Mouse (Mus musculus) liver, embryonic 12.5 days (tissue): ENCODE measurements around the gene Zkscan17. TPM values are rescaled to one million over a fixed set of nuclear protein-coding genes. Genes with fewer than 3 reads are reported as not detected.
A peak's percentile ranks its signal among the peaks of the same experiment; 100 is the strongest.

ENCODE experiments used
- ATAC-seq: fragments of 200-750 bp; cut with Nextera tagmentation; 2 replicates; pipeline ENCODE4 v1.8.0; 2017; ENCODE audit warnings: moderate number of reproducible peaks, mild to moderate bottlenecking, moderate library complexity
- H3K27ac ChIP-seq: fragments of 300-500 bp; sonication (generic); 2 replicates; pipeline ENCODE4 v1.5.1; 2016; ENCODE audit warnings: mild to moderate bottlenecking
- H3K27me3 ChIP-seq: fragments of 300-500 bp; sonication (generic); replicated peaks from 2 replicates; pipeline ENCODE4 v1.6.1; 2016; ENCODE audit warnings: mild to moderate bottlenecking, moderate library complexity
- H3K36me3 ChIP-seq: fragments of 300-500 bp; sonication (generic); 2 replicates; pipeline ENCODE4 v1.6.1; 2016; ENCODE audit warnings: mild to moderate bottlenecking, moderate library complexity
- H3K4me1 ChIP-seq: fragments of 300-500 bp; sonication (generic); 2 replicates; pipeline ENCODE4 v1.6.1; 2016
- H3K4me2 ChIP-seq: fragments of 300-500 bp; sonication (generic); 2 replicates; pipeline ENCODE4 v1.6.1; 2016; ENCODE audit warnings: mild to moderate bottlenecking, moderate library complexity
- H3K4me3 ChIP-seq: fragments of 300-500 bp; sonication (generic); 2 replicates; pipeline ENCODE4 v1.5.1; 2016; ENCODE audit warnings: mild to moderate bottlenecking, moderate library complexity
- H3K9ac ChIP-seq: fragments of 300-500 bp; sonication (generic); 2 replicates; pipeline ENCODE4 v1.6.1; 2016; ENCODE audit warnings: mild to moderate bottlenecking, moderate library complexity
- H3K9me3 ChIP-seq: fragments of 300-500 bp; sonication (generic); replicated peaks from 2 replicates; pipeline ENCODE4 v1.6.1; 2016; ENCODE audit warnings: mild to moderate bottlenecking, moderate library complexity
- WGBS: fragments of 180-500 bp; shearing (Covaris S2); methylation state at CpG from one replicate; pipeline ENCODE4 v1.1.7; 2016; ENCODE audit not compliant: insufficient replicate concordance; 5-methylcytosine and 5-hydroxymethylcytosine counted together
- polyA plus RNA-seq: library from polyadenylated mRNA; unstranded; fragments of >200 nt; fragmentation: Nextera tagmentation; extraction: Ambion mirVana; gene quantifications from 2 replicates; pipeline ENCODE4 v1.2.1, GENCODE M21; 2016

The Zkscan17 gene
- polyA plus RNA-seq, 1 experiment from 2014 or later, result 9.1 TPM

- WGBS, result 51% methylated on average over 6 of the region's 6 CpGs
- peaks cover 90% of the 10 kb centered on the region for H3K36me3 ChIP-seq
These were observed 29.8 kb downstream of the Zkscan17 start for GRCm38 (mm10) chr11:59496672-59497310.

GRCm38 (mm10) chr11:59486222-59486621, 40.3 kb downstream of the Zkscan17 start:
- no peak overlapping the region for H3K27ac ChIP-seq
- WGBS, result 74% methylated on average over 8 of the region's 8 CpGs
- no peak overlapping the region for H3K4me2 ChIP-seq
- no peaks in the 10 kb centered on the region for H3K9me3 ChIP-seq
- ATAC-seq, result no peak
- no peaks in the 10 kb centered on the region for H3K4me1 ChIP-seq
- no peak overlapping the region for H3K4me3 ChIP-seq
- no peaks in the 10 kb centered on the region for H3K27me3 ChIP-seq
- peaks cover 54% of the 10 kb centered on the region for H3K36me3 ChIP-seq
- H3K9ac ChIP-seq, result no peak overlapping the region

More at GRCm38 (mm10) chr11:59496672-59497310, 29.8 kb downstream of the Zkscan17 start:
- Histone ChIP-seq H3K4me1 (no peaks in the 10 kb centered on the region), H3K27ac (no peak overlapping the region), H3K4me3 (no peak overlapping the region), H3K9ac (no peak overlapping the region), H3K9me3 (no peaks in the 10 kb centered on the region), H3K4me2 (no peak overlapping the region), H3K27me3 (no peaks in the 10 kb centered on the region)
- ATAC-seq, result no peak

- no peak for ATAC-seq
- Histone ChIP-seq H3K4me3 (no peak overlapping the region), H3K9me3 (no peaks in the 10 kb centered on the region), H3K9ac (no peak overlapping the region), H3K27me3 (no peaks in the 10 kb centered on the region), H3K4me2 (no peak overlapping the region), H3K4me1 (no peaks in the 10 kb centered on the region), H3K27ac (no peak overlapping the region), H3K36me3 (peaks cover 48% of the 10 kb centered on the region)
- 64% methylated on average over 2 of the region's 2 CpGs for WGBS
These were observed 40.9 kb downstream of the Zkscan17 start for GRCm38 (mm10) chr11:59485641-59486040.

GRCm38 (mm10) chr11:59483212-59483611, 43.3 kb downstream of the Zkscan17 start:
- H3K4me1 ChIP-seq, result no peaks in the 10 kb centered on the region
- H3K27ac ChIP-seq, result no peak overlapping the region
- H3K4me3 ChIP-seq, result no peak overlapping the region
- no peak for ATAC-seq
- no peak overlapping the region for H3K9ac ChIP-seq
- H3K9me3 ChIP-seq, result no peaks in the 10 kb centered on the region
- peaks cover 28% of the 10 kb centered on the region for H3K36me3 ChIP-seq
- whole genome bisulfite sequencing, result 6% methylated on average over 2 of the region's 2 CpGs
- H3K4me2 ChIP-seq, result no peak overlapping the region
- peaks cover 13% of the 10 kb centered on the region for H3K27me3 ChIP-seq

GRCm38 (mm10) chr11:59477240-59477639, 49.3 kb downstream of the Zkscan17 start:
- no peaks in the 10 kb centered on the region for H3K36me3 ChIP-seq
- H3K27me3 ChIP-seq, result peaks cover 54% of the 10 kb centered on the region
- H3K9ac ChIP-seq, result no peak overlapping the region
- ATAC-seq, result no peak
- H3K4me2 ChIP-seq, result no peak overlapping the region
- WGBS, result 56% methylated on average over 6 of the region's 6 CpGs
- H3K27ac ChIP-seq, result no peak overlapping the region
- no peak overlapping the region for H3K4me3 ChIP-seq
- no peaks in the 10 kb centered on the region for H3K9me3 ChIP-seq
- H3K4me1 ChIP-seq, result 0 out of 2 replicates have a peak, but pooled peaks cover 3% of the 10 kb centered on the region

GRCm38 (mm10) chr11:59472326-59472677, 54.2 kb downstream of the Zkscan17 start, which contains the start of gene Zfp867:
TSS of gene Zfp867 (minus strand) at chr11:59472474.
- H3K27me3 ChIP-seq, result peaks cover 38% of the 10 kb centered on the region
- H3K27ac ChIP-seq, result peak within 1 kb of the TSS; percentile 17; the same call in 1 of the 2 replicates
- under 1% methylated on average over 19 of the region's 19 CpGs for WGBS
- H3K4me2 ChIP-seq, result peak within 1 kb of the TSS; percentile 92
- no peaks in the 10 kb centered on the region for H3K9me3 ChIP-seq
- ATAC-seq, result peak; percentile 76
- no peaks in the 10 kb centered on the region for H3K36me3 ChIP-seq
- H3K4me1 ChIP-seq, result peaks cover 14% of the 10 kb centered on the region; the same call in 1 of the 2 replicates
- peak within 1 kb of the TSS; percentile 68 for H3K4me3 ChIP-seq
- peak within 1 kb of the TSS; percentile 74 for H3K9ac ChIP-seq

- Histone ChIP-seq H3K27me3 (peaks cover 37% of the 10 kb centered on the region; the same call in 1 of the 2 replicates), H3K4me2 (peak overlapping the region; percentile 92), H3K9me3 (no peaks in the 10 kb centered on the region), H3K9ac (peak overlapping the region; percentile 74), H3K4me3 (peak overlapping the region; percentile 68), H3K36me3 (0 out of 2 replicates have a peak, but pooled peaks cover 4% of the 10 kb centered on the region), H3K4me1 (peaks cover 14% of the 10 kb centered on the region; the same call in 1 of the 2 replicates), H3K27ac (peak overlapping the region; percentile 17; the same call in 1 of the 2 replicates)
- peak; percentile 68 for ATAC-seq
- WGBS, result 9% methylated on average over 37 of the region's 37 CpGs
These were observed 54.9 kb downstream of the Zkscan17 start for GRCm38 (mm10) chr11:59471413-59472325.

- Histone ChIP-seq H3K9ac (no peak overlapping the region), H3K4me1 (no peaks in the 10 kb centered on the region), H3K4me3 (no peak overlapping the region), H3K36me3 (peaks cover 58% of the 10 kb centered on the region), H3K27ac (no peak overlapping the region), H3K9me3 (peaks cover 11% of the 10 kb centered on the region; the same call in 1 of the 2 replicates), H3K4me2 (no peak overlapping the region), H3K27me3 (no peaks in the 10 kb centered on the region)
- 84% methylated on average over 2 of the region's 2 CpGs for WGBS
- ATAC-seq, result no peak
These were observed 66.1 kb downstream of the Zkscan17 start for GRCm38 (mm10) chr11:59460459-59460858.

GRCm38 (mm10) chr11:59458973-59459372, 67.6 kb downstream of the Zkscan17 start:
- H3K4me1 ChIP-seq, result no peaks in the 10 kb centered on the region
- peaks cover 11% of the 10 kb centered on the region; the same call in 1 of the 2 replicates for H3K9me3 ChIP-seq
- H3K36me3 ChIP-seq, result peaks cover 60% of the 10 kb centered on the region
- WGBS, result 39% methylated on average over 5 of the region's 5 CpGs
- no peak overlapping the region for H3K4me3 ChIP-seq
- no peak for ATAC-seq
- H3K27ac ChIP-seq, result no peak overlapping the region
- no peak overlapping the region for H3K9ac ChIP-seq
- no peak overlapping the region for H3K4me2 ChIP-seq
- H3K27me3 ChIP-seq, result no peaks in the 10 kb centered on the region

GRCm38 (mm10) chr11:59456891-59457290, 69.7 kb downstream of the Zkscan17 start:
- Histone ChIP-seq H3K36me3 (peaks cover 57% of the 10 kb centered on the region), H3K4me1 (0 out of 2 replicates have a peak, but pooled peaks cover 2% of the 10 kb centered on the region)
- 78% methylated on average over 2 of the region's 2 CpGs for WGBS

GRCm38 (mm10) chr11:59456346-59456745, 70.2 kb downstream of the Zkscan17 start:
- H3K27me3 ChIP-seq, result no peaks in the 10 kb centered on the region
- no peak overlapping the region for H3K27ac ChIP-seq
- H3K4me1 ChIP-seq, result peaks cover 7% of the 10 kb centered on the region
- H3K36me3 ChIP-seq, result peaks cover 60% of the 10 kb centered on the region
- H3K9me3 ChIP-seq, result no peaks in the 10 kb centered on the region
- 78% methylated on average over 2 of the region's 2 CpGs for WGBS
- no peak for ATAC-seq
- no peak overlapping the region for H3K4me3 ChIP-seq
- no peak overlapping the region for H3K9ac ChIP-seq
- H3K4me2 ChIP-seq, result no peak overlapping the region

More at GRCm38 (mm10) chr11:59456891-59457290, 69.7 kb downstream of the Zkscan17 start:
- no peak overlapping the region for H3K4me3 ChIP-seq
- H3K9ac ChIP-seq, result no peak overlapping the region
- ATAC-seq, result no peak
- H3K9me3 ChIP-seq, result no peaks in the 10 kb centered on the region
- H3K27ac ChIP-seq, result no peak overlapping the region
- no peaks in the 10 kb centered on the region for H3K27me3 ChIP-seq
- no peak overlapping the region for H3K4me2 ChIP-seq

- H3K27ac ChIP-seq, result peak within 1 kb of the TSS; percentile 70
- H3K27me3 ChIP-seq, result no peaks in the 10 kb centered on the region
- 68% methylated on average over 4 of the region's 4 CpGs for WGBS
- H3K9me3 ChIP-seq, result no peaks in the 10 kb centered on the region
- peak within 1 kb of the TSS; percentile 87 for H3K4me3 ChIP-seq
- ATAC-seq, result no peak
- peaks cover 47% of the 10 kb centered on the region for H3K36me3 ChIP-seq
- H3K9ac ChIP-seq, result peak within 1 kb of the TSS; percentile 91
- peak within 1 kb of the TSS; percentile 97 for H3K4me2 ChIP-seq
- H3K4me1 ChIP-seq, result peaks cover 30% of the 10 kb centered on the region
These were observed 75.5 kb downstream of the Zkscan17 start, which contains the start of gene Snap47 for GRCm38 (mm10) chr11:59451086-59451485. TSS of gene Snap47 (minus strand) at chr11:59451186.
